Mouse (Mus musculus): Measurements from ENCODE around the gene Plpp3. TPM values are rescaled to one million over a fixed set of nuclear protein-coding genes. Genes with fewer than 3 reads are reported as not detected.

Gene Plpp3
- polyA plus RNA-seq, 1 experiment = 7.0 TPM

DNA sequence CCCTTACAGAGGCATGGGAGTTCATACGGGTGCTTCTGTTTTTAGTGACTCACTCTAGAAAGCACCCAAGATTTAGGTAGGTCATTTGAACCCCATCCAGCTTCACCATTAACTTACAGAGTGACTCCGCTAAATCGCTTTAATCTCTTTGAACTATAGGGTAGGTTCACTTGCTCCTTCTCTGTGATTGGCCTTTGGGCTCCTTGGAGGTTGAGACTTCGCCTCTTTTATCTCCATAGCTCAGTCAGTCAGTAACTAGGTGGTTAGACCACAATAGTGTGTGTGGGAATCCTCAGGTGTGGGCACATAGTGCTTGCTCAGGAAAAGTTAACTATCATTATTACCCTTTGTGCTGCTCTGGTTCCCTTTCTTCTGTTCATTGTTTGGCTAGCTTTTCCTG, 33.7 kb downstream of the Plpp3 start:
- no peaks in the 10 kb centered on the region for H3K79me3 ChIP-seq (ENCODE audit: low read depth)
- H3K4me3 ChIP-seq (ENCODE audit: insufficient read depth, poor library complexity, severe bottlenecking) = no peak overlapping the region
- H3K79me2 ChIP-seq (ENCODE audit: control insufficient read depth, insufficient read depth) = no peaks in the 10 kb centered on the region
- no peak overlapping the region for H3ac ChIP-seq (ENCODE audit: control insufficient read depth, insufficient read length, low read depth)
- H3K27me3 ChIP-seq (ENCODE audit: control insufficient read depth, insufficient read depth, insufficient read length) = no peaks in the 10 kb centered on the region
- no peak for TF ChIP-seq CTCF (IDR thresholded peaks at IDR 0.05; ENCODE audit: control insufficient read depth, insufficient read depth, insufficient read length)
- no peak for TF ChIP-seq USF1 (IDR thresholded peaks at IDR 0.05; ENCODE audit: low read depth)
- TF ChIP-seq MAX (IDR thresholded peaks at IDR 0.05) = no peak
- no peak for TF ChIP-seq MYOD1 (IDR thresholded peaks at IDR 0.05; ENCODE audit: control insufficient read depth, insufficient read length, low read depth)
- TF ChIP-seq CEBPB (IDR thresholded peaks at IDR 0.05; ENCODE audit: low read depth) = no peak
- TF ChIP-seq MYOG (IDR thresholded peaks at IDR 0.05; ENCODE audit: control insufficient read depth, extremely low read depth, insufficient read length) = no peak
- no peak for TF ChIP-seq FOSL1 (IDR thresholded peaks at IDR 0.05; ENCODE audit: insufficient read depth, low read length, poor library complexity, severe bottlenecking)
- no peaks in the 10 kb centered on the region for H3K36me3 ChIP-seq (ENCODE audit: control insufficient read depth, insufficient read depth)

DNA sequence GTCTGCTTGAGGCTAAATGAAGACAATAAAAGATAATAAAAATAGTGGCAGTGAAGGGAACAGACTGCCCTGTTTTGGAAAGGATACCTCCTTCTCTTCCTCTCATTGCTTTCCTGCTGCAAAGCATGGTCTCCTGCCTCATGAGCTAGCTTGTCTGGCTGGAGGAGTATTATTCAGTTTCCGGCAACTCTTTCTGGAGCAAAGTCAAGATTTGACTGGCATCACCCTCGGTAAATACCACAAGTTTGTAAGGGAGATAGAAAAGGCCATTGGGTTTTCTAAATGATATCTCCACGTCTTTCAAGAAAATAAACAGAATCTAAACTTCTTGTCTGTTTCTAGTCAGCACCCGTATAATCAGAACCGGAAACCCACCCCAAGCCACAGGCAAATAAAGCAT, 34.4 kb downstream of the Plpp3 start:
- Histone ChIP-seq H3K27me3 (ENCODE audit: control insufficient read depth, insufficient read depth, insufficient read length) (no peaks in the 10 kb centered on the region), H3K79me2 (ENCODE audit: control insufficient read depth, insufficient read depth) (no peaks in the 10 kb centered on the region), H3K4me3 (ENCODE audit: insufficient read depth, poor library complexity, severe bottlenecking) (no peak overlapping the region), H3ac (ENCODE audit: control insufficient read depth, insufficient read length, low read depth) (no peak overlapping the region), H3K36me3 (ENCODE audit: control insufficient read depth, insufficient read depth) (no peaks in the 10 kb centered on the region), H3K79me3 (ENCODE audit: low read depth) (no peaks in the 10 kb centered on the region)
- TF ChIP-seq MYOG (IDR thresholded peaks at IDR 0.05; ENCODE audit: control insufficient read depth, extremely low read depth, insufficient read length) = no peak
- TF ChIP-seq MYOD1 (IDR thresholded peaks at IDR 0.05; ENCODE audit: control insufficient read depth, insufficient read length, low read depth) = no peak
- TF ChIP-seq CEBPB (IDR thresholded peaks at IDR 0.05; ENCODE audit: low read depth) = no peak
- no peak for TF ChIP-seq MAX (IDR thresholded peaks at IDR 0.05)
- no peak for TF ChIP-seq FOSL1 (IDR thresholded peaks at IDR 0.05; ENCODE audit: insufficient read depth, low read length, poor library complexity, severe bottlenecking)
- TF ChIP-seq USF1 (IDR thresholded peaks at IDR 0.05; ENCODE audit: low read depth) = no peak
- no peak for TF ChIP-seq CTCF (IDR thresholded peaks at IDR 0.05; ENCODE audit: control insufficient read depth, insufficient read depth, insufficient read length)

DNA sequence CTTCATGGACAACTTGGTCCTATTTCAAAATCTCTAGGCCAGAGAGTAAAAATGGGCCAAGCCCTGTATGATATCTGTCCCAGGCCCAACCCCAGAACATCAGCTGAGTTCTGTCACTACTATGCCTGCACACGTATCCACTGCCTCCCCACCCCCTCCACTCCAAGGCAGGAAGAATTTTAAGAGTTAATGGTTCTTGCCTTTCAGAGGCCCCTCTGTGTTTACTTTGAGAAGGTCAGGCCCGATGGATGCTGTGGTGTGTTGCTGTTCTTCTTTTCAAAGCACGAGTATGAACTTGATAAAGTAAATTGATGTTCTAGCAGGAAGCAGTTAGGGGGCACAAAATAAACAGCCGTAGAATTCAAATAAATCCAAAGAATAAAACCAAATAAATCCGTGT, 35.5 kb downstream of the Plpp3 start:
- TF ChIP-seq MYOG (IDR thresholded peaks at IDR 0.05; ENCODE audit: control insufficient read depth, extremely low read depth, insufficient read length) = no peak
- no peak for TF ChIP-seq FOSL1 (IDR thresholded peaks at IDR 0.05; ENCODE audit: insufficient read depth, low read length, poor library complexity, severe bottlenecking)
- no peak for TF ChIP-seq CEBPB (IDR thresholded peaks at IDR 0.05; ENCODE audit: low read depth)
- no peak for TF ChIP-seq MYOD1 (IDR thresholded peaks at IDR 0.05; ENCODE audit: control insufficient read depth, insufficient read length, low read depth)
- TF ChIP-seq USF1 (IDR thresholded peaks at IDR 0.05; ENCODE audit: low read depth) = no peak
- no peak for TF ChIP-seq CTCF (IDR thresholded peaks at IDR 0.05; ENCODE audit: control insufficient read depth, insufficient read depth, insufficient read length)
- TF ChIP-seq MAX (IDR thresholded peaks at IDR 0.05) = no peak
- H3K27me3 ChIP-seq (ENCODE audit: control insufficient read depth, insufficient read depth, insufficient read length) = no peaks in the 10 kb centered on the region
- peaks cover 5% of the 10 kb centered on the region for H3K36me3 ChIP-seq (ENCODE audit: control insufficient read depth, insufficient read depth)
- H3K4me3 ChIP-seq (ENCODE audit: insufficient read depth, poor library complexity, severe bottlenecking) = no peak overlapping the region
- H3K79me2 ChIP-seq (ENCODE audit: control insufficient read depth, insufficient read depth) = no peaks in the 10 kb centered on the region
- H3ac ChIP-seq (ENCODE audit: control insufficient read depth, insufficient read length, low read depth) = no peak overlapping the region
- no peaks in the 10 kb centered on the region for H3K79me3 ChIP-seq (ENCODE audit: low read depth)

DNA sequence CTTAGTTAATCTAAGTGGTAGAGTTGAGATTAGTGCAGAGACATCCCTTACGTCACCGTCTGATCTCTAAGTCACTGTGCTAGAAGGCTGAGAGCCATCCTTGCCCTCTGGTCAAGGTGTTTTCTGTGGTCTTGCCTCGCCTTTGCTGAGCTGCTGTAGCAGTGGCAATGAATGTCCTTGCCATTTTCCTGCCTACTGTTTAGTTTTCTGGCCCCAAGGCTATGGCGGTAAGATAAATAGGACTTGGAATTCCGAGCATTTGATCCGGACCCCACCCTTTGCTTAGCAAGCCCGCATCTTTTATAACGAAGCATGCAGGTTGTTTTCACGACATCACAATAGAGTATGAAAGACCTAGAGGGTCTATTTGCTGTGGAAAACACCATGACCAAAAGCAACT, 38.1 kb downstream of the Plpp3 start:
- no peak for TF ChIP-seq MYOG (IDR thresholded peaks at IDR 0.05; ENCODE audit: control insufficient read depth, extremely low read depth, insufficient read length)
- TF ChIP-seq MAX (IDR thresholded peaks at IDR 0.05) = no peak
- no peak for TF ChIP-seq USF1 (IDR thresholded peaks at IDR 0.05; ENCODE audit: low read depth)
- no peak for TF ChIP-seq CEBPB (IDR thresholded peaks at IDR 0.05; ENCODE audit: low read depth)
- TF ChIP-seq CTCF (IDR thresholded peaks at IDR 0.05; ENCODE audit: control insufficient read depth, insufficient read depth, insufficient read length) = no peak
- no peak for TF ChIP-seq MYOD1 (IDR thresholded peaks at IDR 0.05; ENCODE audit: control insufficient read depth, insufficient read length, low read depth)
- no peak for TF ChIP-seq FOSL1 (IDR thresholded peaks at IDR 0.05; ENCODE audit: insufficient read depth, low read length, poor library complexity, severe bottlenecking)
- peaks cover 5% of the 10 kb centered on the region for H3K36me3 ChIP-seq (ENCODE audit: control insufficient read depth, insufficient read depth)

DNA sequence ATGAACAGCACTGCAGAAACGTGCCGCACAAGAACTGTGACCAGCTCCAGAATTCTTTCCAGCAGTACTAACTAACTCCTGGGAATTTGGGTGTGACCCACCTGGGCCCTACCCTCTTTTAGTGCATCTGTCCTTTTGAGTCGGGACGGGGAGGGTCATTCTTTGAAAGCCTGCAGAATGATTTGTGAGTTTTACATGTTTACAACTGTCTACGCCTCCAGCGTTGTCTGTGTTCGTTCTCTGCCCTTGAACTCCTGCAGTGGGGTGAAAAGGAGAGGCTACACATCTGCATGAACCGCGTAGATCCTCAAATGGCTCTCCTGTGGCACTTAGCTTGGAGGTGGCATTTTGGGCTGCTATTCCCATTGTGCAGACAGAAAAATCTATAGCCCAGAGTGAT, 39.0 kb downstream of the Plpp3 start:
- no peaks in the 10 kb centered on the region for H3K27me3 ChIP-seq (ENCODE audit: control insufficient read depth, insufficient read depth, insufficient read length)
- H3K4me3 ChIP-seq (ENCODE audit: insufficient read depth, poor library complexity, severe bottlenecking) = no peak overlapping the region
- H3ac ChIP-seq (ENCODE audit: control insufficient read depth, insufficient read length, low read depth) = no peak overlapping the region
- no peaks in the 10 kb centered on the region for H3K79me2 ChIP-seq (ENCODE audit: control insufficient read depth, insufficient read depth)
- H3K79me3 ChIP-seq (ENCODE audit: low read depth) = no peaks in the 10 kb centered on the region
- peaks cover 5% of the 10 kb centered on the region for H3K36me3 ChIP-seq (ENCODE audit: control insufficient read depth, insufficient read depth)
- TF ChIP-seq USF1 (IDR thresholded peaks at IDR 0.05; ENCODE audit: low read depth) (no peak), FOSL1 (IDR thresholded peaks at IDR 0.05; ENCODE audit: insufficient read depth, low read length, poor library complexity, severe bottlenecking) (no peak), MYOD1 (IDR thresholded peaks at IDR 0.05; ENCODE audit: control insufficient read depth, insufficient read length, low read depth) (no peak), CEBPB (IDR thresholded peaks at IDR 0.05; ENCODE audit: low read depth) (no peak), CTCF (IDR thresholded peaks at IDR 0.05; ENCODE audit: control insufficient read depth, insufficient read depth, insufficient read length) (no peak), MYOG (IDR thresholded peaks at IDR 0.05; ENCODE audit: control insufficient read depth, extremely low read depth, insufficient read length) (no peak), MAX (IDR thresholded peaks at IDR 0.05) (no peak)

More for the DNA sequence above, 38.1 kb downstream of the Plpp3 start:
- no peaks in the 10 kb centered on the region for H3K27me3 ChIP-seq (ENCODE audit: control insufficient read depth, insufficient read depth, insufficient read length)
- no peaks in the 10 kb centered on the region for H3K79me2 ChIP-seq (ENCODE audit: control insufficient read depth, insufficient read depth)
- no peak overlapping the region for H3K4me3 ChIP-seq (ENCODE audit: insufficient read depth, poor library complexity, severe bottlenecking)
- H3K79me3 ChIP-seq (ENCODE audit: low read depth) = no peaks in the 10 kb centered on the region
- no peak overlapping the region for H3ac ChIP-seq (ENCODE audit: control insufficient read depth, insufficient read length, low read depth)

Measured in C2C12 (cell line).